Comparison of ENCODE assay signal across 27 mouse cellular contexts in genomic region chr5:132480461-132480860, GRCm38 (mm10).
"Had no signal": no experiment of that assay in that cellular context is flagged by ENCODE, and none has a peak within 500 bp of the region (broad histone marks: within the 10 kb centered on the region; RNA-seq: fewer than 3 reads in every experiment).

No protein-coding gene starts in this region.

- H3K27me3 ChIP-seq: heart, embryonic 12.5 days; hindbrain, embryonic 12.5 days; intestine, embryonic 15.5 days; limb, embryonic 12.5 days; liver, embryonic 13.5 days; liver, embryonic 15.5 days had no signal

- H3K4me3 ChIP-seq: heart, embryonic 10.5 days; heart, embryonic 12.5 days; hindbrain, embryonic 10.5 days; hindbrain, embryonic 12.5 days; intestine, embryonic 15.5 days; layer of hippocampus, adult 2 months; left cerebral cortex, adult 2 months; limb, embryonic 10.5 days; limb, embryonic 12.5 days; liver, embryonic 13.5 days; liver, embryonic 15.5 days had no signal

- ATAC-seq: hindbrain, embryonic 16.5 days; inflammation-experienced regulatory T-cells, adult 6 months; intestine, embryonic 15.5 days; intestine, postnatal 0 days had no signal

- H3K36me3 ChIP-seq: heart, embryonic 10.5 days; heart, embryonic 12.5 days; hindbrain, embryonic 10.5 days; hindbrain, embryonic 12.5 days; intestine, embryonic 15.5 days; limb, embryonic 10.5 days; limb, embryonic 12.5 days; liver, embryonic 13.5 days; liver, embryonic 15.5 days had no signal

- H3K9ac ChIP-seq: heart, embryonic 12.5 days; hindbrain, embryonic 12.5 days; hindbrain, embryonic 14.5 days; intestine, embryonic 15.5 days; limb, embryonic 12.5 days; liver, embryonic 13.5 days; liver, embryonic 15.5 days had no signal

- H3K27ac ChIP-seq: heart, embryonic 10.5 days; hindbrain, embryonic 10.5 days; hindbrain, embryonic 12.5 days; hindbrain, embryonic 14.5 days; intestine, embryonic 15.5 days; layer of hippocampus, adult 2 months; left cerebral cortex, adult 2 months; limb, embryonic 10.5 days; limb, embryonic 12.5 days; liver, embryonic 13.5 days; liver, embryonic 15.5 days had no signal

- DNase-seq: gastrocnemius, postnatal 10 days; gastrocnemius, postnatal 25 days; heart, adult 18-20 months; heart, postnatal 10 days; heart, postnatal 4 days; kidney, adult 18-20 months; kidney, adult 8-10 months; kidney, postnatal 10 days; kidney, postnatal 25 days; kidney, postnatal 4 days; liver; liver, embryonic 13.5 days had no signal

- H3K9me3 ChIP-seq: heart, embryonic 10.5 days; heart, embryonic 12.5 days; hindbrain, embryonic 10.5 days; hindbrain, embryonic 12.5 days; intestine, embryonic 15.5 days; limb, embryonic 10.5 days; limb, embryonic 12.5 days; liver, embryonic 13.5 days; liver, embryonic 15.5 days had no signal

- H3K4me2 ChIP-seq: heart, embryonic 12.5 days; hindbrain, embryonic 12.5 days; hindbrain, embryonic 14.5 days; intestine, embryonic 15.5 days; limb, embryonic 12.5 days; liver, embryonic 11.5 days; liver, embryonic 13.5 days; liver, embryonic 15.5 days had no signal
